Mouse (Mus musculus): ENCODE results near the gene Tlcd2. TPM values are rescaled to one million over a fixed set of nuclear protein-coding genes. Genes with fewer than 3 reads are reported as not detected.

Gene Tlcd2
- polyA plus RNA-seq, 2 experiments, result 7.3 to 11.9 TPM

DNA sequence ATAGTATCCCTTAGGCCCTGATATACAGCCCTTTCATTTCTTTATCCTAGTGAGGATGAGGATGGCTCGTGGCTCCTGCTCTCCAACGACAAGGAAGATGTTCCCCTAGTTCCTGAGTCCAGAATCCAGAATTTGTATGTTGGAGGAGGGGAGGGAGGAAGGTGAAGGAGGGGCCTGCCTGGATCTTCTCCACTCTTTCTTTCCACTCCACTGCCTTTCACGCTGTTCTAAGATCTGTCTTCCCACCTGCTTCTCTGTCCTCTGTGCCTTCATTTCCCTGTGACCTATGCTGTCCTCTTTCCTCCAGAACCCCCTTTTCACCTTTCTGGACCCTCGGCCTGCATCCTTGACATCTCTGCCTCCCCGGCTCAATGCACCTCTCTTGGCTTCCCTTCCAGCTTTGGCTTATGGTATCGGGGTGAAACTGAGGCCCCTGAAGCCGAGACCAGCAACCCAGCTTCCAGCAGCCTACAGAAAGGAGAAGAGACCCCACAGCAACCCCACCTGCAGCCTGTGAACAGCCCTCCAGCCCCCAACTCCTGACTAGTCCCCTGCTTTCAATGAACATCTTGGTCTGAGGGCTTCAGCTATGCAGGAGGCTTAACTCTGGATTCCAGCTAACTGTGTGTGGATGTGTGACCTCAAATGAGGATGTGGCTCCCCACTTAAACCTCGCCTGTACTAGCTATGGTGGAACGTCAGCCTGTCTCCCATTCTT is 50.9 kb downstream of the Tlcd2 start:
- H3K4me1 ChIP-seq (replicated peaks; ENCODE audit: control insufficient read depth in 2 of 2, insufficient read depth in 2 of 2, low read length in 1 of 2), result peaks cover 6 to 7% of the 10 kb centered on the region in 2 experiments; a peak in 1 of 4 replicates
- H3K36me3 ChIP-seq (replicated peaks; ENCODE audit: control insufficient read depth, insufficient read depth, low read depth), result peaks cover 21% of the 10 kb centered on the region
- no peaks in the 10 kb centered on the region for H3K9me3 ChIP-seq (ENCODE audit: control insufficient read depth, low read length)
- no peaks in the 10 kb centered on the region for H3K27me3 ChIP-seq (ENCODE audit: control insufficient read depth, insufficient read depth, low read length)
- WGBS (ENCODE audit: insufficient replicate concordance), result 51% methylated on average over 9 of the region's 9 CpGs
- ATAC-seq (ENCODE audit: insufficient read depth), result no peak
- H3K9ac ChIP-seq (replicated peaks), result no peak overlapping the region
- DNase-seq (ENCODE audit: low read depth in 3 of 3, low spot score in 3 of 3), result no peak
- no peak overlapping the region for H3K27ac ChIP-seq
- no peak for TF ChIP-seq EP300 (IDR thresholded peaks at IDR 0.05; ENCODE audit: low read depth)
- no peak overlapping the region for H3K4me2 ChIP-seq (ENCODE audit: low read depth)
- no peak overlapping the region for H3K4me3 ChIP-seq (ENCODE audit: insufficient read depth in 1 of 2, low read depth in 2 of 2, low read length in 2 of 2)

DNA sequence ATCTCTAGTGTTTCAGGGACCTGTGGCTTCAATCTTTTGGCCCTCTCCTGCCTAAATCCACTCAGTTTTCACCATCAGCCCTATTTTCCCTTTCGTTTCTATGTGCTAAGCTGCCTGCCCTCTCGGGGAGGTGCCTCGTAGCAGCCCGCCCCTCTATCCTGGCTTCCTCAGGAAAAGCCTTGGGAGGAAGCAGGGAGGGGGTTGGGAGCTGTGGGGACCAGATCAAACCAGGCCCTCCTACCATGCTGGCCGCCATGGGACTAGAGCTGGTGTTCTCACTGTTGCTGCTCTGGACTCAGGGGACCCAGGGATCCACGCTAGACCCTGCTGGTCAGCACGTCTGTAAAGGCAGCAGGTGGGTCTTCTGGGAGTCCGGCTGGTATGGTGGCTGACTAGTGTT is 51.8 kb downstream of the Tlcd2 start, which contains the start of gene Scarf1:
Gene Scarf1 (plus strand): TSS at position 205 of the 400 bp plus-strand sequence.
- ATAC-seq (ENCODE audit: insufficient read depth) (no peak), DNase-seq (ENCODE audit: low read depth in 3 of 3, low spot score in 3 of 3) (no peak)
- TF ChIP-seq CTCF (IDR thresholded peaks at IDR 0.05; ENCODE audit: low read depth) (no peak), EP300 (IDR thresholded peaks at IDR 0.05; ENCODE audit: low read depth) (no peak)
- H3K4me1 ChIP-seq (replicated peaks; ENCODE audit: control insufficient read depth in 2 of 2, insufficient read depth in 2 of 2, low read length in 1 of 2), result peaks cover 6 to 7% of the 10 kb centered on the region in 2 experiments; a peak in 1 of 4 replicates
- no peak within 1 kb of the TSS for H3K4me2 ChIP-seq (ENCODE audit: low read depth)
- no peak within 1 kb of the TSS for H3K9ac ChIP-seq (replicated peaks)
- peak within 1 kb of the TSS in 1 of 2 experiments; percentile 8; a peak in 1 of 4 replicates for H3K4me3 ChIP-seq (ENCODE audit: insufficient read depth in 1 of 2, low read depth in 2 of 2, low read length in 2 of 2)
- H3K27me3 ChIP-seq (ENCODE audit: control insufficient read depth, insufficient read depth, low read length), result no peaks in the 10 kb centered on the region
- WGBS (ENCODE audit: insufficient replicate concordance), result 38% methylated on average over 8 of the region's 8 CpGs
- no peak within 1 kb of the TSS for H3K27ac ChIP-seq
- no peaks in the 10 kb centered on the region for H3K9me3 ChIP-seq (ENCODE audit: control insufficient read depth, low read length)
- peaks cover 12% of the 10 kb centered on the region for H3K36me3 ChIP-seq (replicated peaks; ENCODE audit: control insufficient read depth, insufficient read depth, low read depth)

DNA sequence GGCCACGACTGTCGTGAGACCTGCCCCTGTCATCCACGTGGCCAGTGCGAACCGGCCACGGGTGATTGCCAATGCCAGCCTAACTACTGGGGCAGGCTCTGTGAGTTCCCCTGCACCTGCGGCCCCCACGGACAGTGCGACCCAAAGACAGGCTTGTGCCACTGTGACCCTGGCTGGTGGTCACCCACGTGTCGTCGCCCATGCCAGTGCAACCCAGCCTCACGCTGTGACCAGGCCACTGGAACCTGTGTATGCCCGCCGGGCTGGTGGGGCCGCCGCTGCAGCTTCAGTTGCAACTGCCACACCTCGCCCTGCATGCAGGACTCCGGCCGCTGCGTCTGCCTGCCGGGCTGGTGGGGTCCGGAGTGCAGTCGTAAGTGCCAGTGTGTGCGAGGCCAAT is 53.7 kb downstream of the Tlcd2 start:
- DNase-seq (ENCODE audit: low read depth in 3 of 3, low spot score in 3 of 3), result no peak
- Histone ChIP-seq H3K9me3 (ENCODE audit: control insufficient read depth, low read length) (no peaks in the 10 kb centered on the region), H3K4me2 (ENCODE audit: low read depth) (no peak overlapping the region), H3K36me3 (replicated peaks; ENCODE audit: control insufficient read depth, insufficient read depth, low read depth) (no peaks in the 10 kb centered on the region), H3K4me3 (ENCODE audit: insufficient read depth in 1 of 2, low read depth in 2 of 2, low read length in 2 of 2) (no peak overlapping the region), H3K4me1 (replicated peaks; ENCODE audit: control insufficient read depth in 2 of 2, insufficient read depth in 2 of 2, low read length in 1 of 2) (0 out of 4 replicates have a peak, but pooled peaks cover 0 to 2% of the 10 kb centered on the region in 2 experiments), H3K27ac (no peak overlapping the region), H3K9ac (replicated peaks) (no peak overlapping the region), H3K27me3 (ENCODE audit: control insufficient read depth, insufficient read depth, low read length) (no peaks in the 10 kb centered on the region)
- no peak for TF ChIP-seq EP300 (IDR thresholded peaks at IDR 0.05; ENCODE audit: low read depth)
- TF ChIP-seq CTCF (IDR thresholded peaks at IDR 0.05; ENCODE audit: low read depth), result no peak
- 83% methylated on average over 25 of the region's 25 CpGs for WGBS (ENCODE audit: insufficient replicate concordance)
- no peak for ATAC-seq (ENCODE audit: insufficient read depth)

DNA sequence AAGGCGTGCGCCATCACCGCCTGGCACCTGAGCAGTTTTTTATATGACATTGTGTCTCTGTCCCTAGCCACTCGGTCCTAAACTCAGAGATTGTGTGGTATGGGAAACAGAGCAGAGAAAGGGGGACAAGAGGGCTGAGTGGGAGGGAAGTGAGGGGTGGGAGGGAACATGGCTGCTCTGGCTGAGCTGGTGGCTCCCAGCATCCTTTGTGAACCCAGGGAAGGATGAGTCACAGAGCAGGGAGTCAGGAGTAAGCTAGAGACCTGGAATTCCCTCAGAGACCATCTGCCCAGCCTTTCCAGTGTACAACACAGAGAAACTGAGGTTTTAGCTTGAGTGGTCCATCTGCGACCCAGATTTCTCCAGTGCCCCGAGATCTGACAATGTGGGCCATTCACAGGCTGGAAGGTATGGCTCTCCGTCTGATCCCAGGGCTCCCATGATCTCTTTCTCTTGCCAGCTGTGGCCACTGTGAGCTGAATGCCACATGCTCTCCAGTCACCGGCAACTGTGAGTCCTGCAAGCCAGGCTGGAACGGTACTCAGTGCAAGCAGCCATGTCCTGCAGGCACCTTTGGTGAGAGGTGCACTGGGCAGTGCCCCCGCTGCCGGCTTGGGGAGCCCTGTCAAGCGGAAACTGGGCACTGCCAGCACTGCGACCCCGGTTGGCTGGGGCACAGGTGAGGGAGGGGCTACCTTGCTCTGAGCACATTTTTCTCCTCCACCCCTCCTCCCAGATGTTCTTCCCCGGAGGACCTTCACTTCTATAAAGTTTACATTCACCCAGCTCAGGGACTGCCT is 58.5 kb downstream of the Tlcd2 start:
- no peak overlapping the region for H3K4me3 ChIP-seq (ENCODE audit: insufficient read depth in 1 of 2, low read depth in 2 of 2, low read length in 2 of 2)
- TF ChIP-seq EP300 (IDR thresholded peaks at IDR 0.05; ENCODE audit: low read depth) (no peak), CTCF (IDR thresholded peaks at IDR 0.05; ENCODE audit: low read depth) (no peak)
- 72% methylated on average over 15 of the region's 15 CpGs for WGBS (ENCODE audit: insufficient replicate concordance)

More for the DNA sequence above, 58.5 kb downstream of the Tlcd2 start:
- Histone ChIP-seq H3K27ac (no peak overlapping the region), H3K36me3 (replicated peaks; ENCODE audit: control insufficient read depth, insufficient read depth, low read depth) (no peaks in the 10 kb centered on the region), H3K4me2 (ENCODE audit: low read depth) (no peak overlapping the region), H3K9me3 (ENCODE audit: control insufficient read depth, low read length) (no peaks in the 10 kb centered on the region), H3K27me3 (ENCODE audit: control insufficient read depth, insufficient read depth, low read length) (no peaks in the 10 kb centered on the region), H3K9ac (replicated peaks) (no peak overlapping the region), H3K4me1 (replicated peaks; ENCODE audit: control insufficient read depth in 2 of 2, insufficient read depth in 2 of 2, low read length in 1 of 2) (no peaks in the 10 kb centered on the region)
- no peak for ATAC-seq (ENCODE audit: insufficient read depth)
- DNase-seq (ENCODE audit: low read depth in 3 of 3, low spot score in 3 of 3), result no peak

MicroRNAs within 50 kb of the gene (microRNA counts, 519-probe panel; counts per million panel counts)
- 8,150 counts per million, percentile 85 among the panel's probes with 10 or more counts for microRNA mmu-miR-22

Small RNA genes within 50 kb of the gene (microRNA-seq; reads per million reads assigned to microRNA genes)
- 26,375 reads per million, percentile 97 among the genes with 10 or more reads in this experiment for gene Mir22

Other genes starting within 250 kb of the Tlcd2 start
- gene Rpa1, start 113.4 kb upstream of the Tlcd2 start, polyA plus RNA-seq (2012; rRNA removed), result 29.6 and 55.3 TPM in 2 replicates
- gene Rpa1, start 113.4 kb upstream of the Tlcd2 start, polyA plus RNA-seq (2014; fragmentation: Nextera tagmentation; extraction: Ambion mirVana), result 93.2 and 102 TPM in 2 replicates
- gene Smyd4, start 113.3 kb upstream of the Tlcd2 start, polyA plus RNA-seq (2012; rRNA removed), result 1.8 and 2.2 TPM in 2 replicates
- gene Smyd4, start 113.3 kb upstream of the Tlcd2 start, polyA plus RNA-seq (2014; fragmentation: Nextera tagmentation; extraction: Ambion mirVana), result 2.7 and 3.1 TPM in 2 replicates
- gene Serpinf1, start 39.0 kb upstream of the Tlcd2 start, polyA plus RNA-seq (2012; rRNA removed), result 104 and 128 TPM in 2 replicates
- gene Serpinf1, start 39.0 kb upstream of the Tlcd2 start, polyA plus RNA-seq (2014; fragmentation: Nextera tagmentation; extraction: Ambion mirVana), result 145 and 166 TPM in 2 replicates
- 474 and 506 TPM in 2 replicates for gene Serpinf2, start 22.1 kb upstream of the Tlcd2 start, polyA plus RNA-seq (2012; rRNA removed)
- gene Serpinf2, start 22.1 kb upstream of the Tlcd2 start, polyA plus RNA-seq (2014; fragmentation: Nextera tagmentation; extraction: Ambion mirVana), result 304 and 336 TPM in 2 replicates
- gene Wdr81, start 7.0 kb upstream of the Tlcd2 start, polyA plus RNA-seq (2012; rRNA removed), result 15.3 and 16.4 TPM in 2 replicates
- gene Wdr81, start 7.0 kb upstream of the Tlcd2 start, polyA plus RNA-seq (2014; fragmentation: Nextera tagmentation; extraction: Ambion mirVana), result 14.6 and 15.8 TPM in 2 replicates
- gene Prpf8, start 25.1 kb downstream of the Tlcd2 start, polyA plus RNA-seq (2012; rRNA removed), result 34.2 and 38.1 TPM in 2 replicates
- 34.2 and 42.2 TPM in 2 replicates for gene Prpf8, start 25.1 kb downstream of the Tlcd2 start, polyA plus RNA-seq (2014; fragmentation: Nextera tagmentation; extraction: Ambion mirVana)
- 1.6 and 1.7 TPM in 2 replicates for gene Rilp, start 48.4 kb downstream of the Tlcd2 start, polyA plus RNA-seq (2012; rRNA removed)
- 2.0 and 2.4 TPM in 2 replicates for gene Rilp, start 48.4 kb downstream of the Tlcd2 start, polyA plus RNA-seq (2014; fragmentation: Nextera tagmentation; extraction: Ambion mirVana)
- gene Scarf1, start 51.8 kb downstream of the Tlcd2 start, polyA plus RNA-seq (2012; rRNA removed), result 2.4 and 2.6 TPM in 2 replicates
- 1.1 and 2.0 TPM in 2 replicates for gene Scarf1, start 51.8 kb downstream of the Tlcd2 start, polyA plus RNA-seq (2014; fragmentation: Nextera tagmentation; extraction: Ambion mirVana)
- 2.7 and 3.0 TPM in 2 replicates for gene Slc43a2, start 70.0 kb downstream of the Tlcd2 start, polyA plus RNA-seq (2012; rRNA removed)
- gene Slc43a2, start 70.0 kb downstream of the Tlcd2 start, polyA plus RNA-seq (2014; fragmentation: Nextera tagmentation; extraction: Ambion mirVana), result 2.4 and 2.8 TPM in 2 replicates
- gene Pitpna, start 126.4 kb downstream of the Tlcd2 start, polyA plus RNA-seq (2012; rRNA removed), result 18.1 and 25.5 TPM in 2 replicates
- 32.3 and 35.4 TPM in 2 replicates for gene Pitpna, start 126.4 kb downstream of the Tlcd2 start, polyA plus RNA-seq (2014; fragmentation: Nextera tagmentation; extraction: Ambion mirVana)
- 10.8 and 13.0 TPM in 2 replicates for gene Inpp5k, start 169.3 kb downstream of the Tlcd2 start, polyA plus RNA-seq (2012; rRNA removed)
- gene Inpp5k, start 169.3 kb downstream of the Tlcd2 start, polyA plus RNA-seq (2014; fragmentation: Nextera tagmentation; extraction: Ambion mirVana), result 16.3 and 17.0 TPM in 2 replicates
- 12.8 and 14.4 TPM in 2 replicates for gene Myo1c, start 188.8 kb downstream of the Tlcd2 start, polyA plus RNA-seq (2012; rRNA removed)
- 12.6 and 16.3 TPM in 2 replicates for gene Myo1c, start 188.8 kb downstream of the Tlcd2 start, polyA plus RNA-seq (2014; fragmentation: Nextera tagmentation; extraction: Ambion mirVana)
- gene Crk, start 217.5 kb downstream of the Tlcd2 start, polyA plus RNA-seq (2012; rRNA removed), result 15.0 and 20.1 TPM in 2 replicates
- 24.5 and 27.7 TPM in 2 replicates for gene Crk, start 217.5 kb downstream of the Tlcd2 start, polyA plus RNA-seq (2014; fragmentation: Nextera tagmentation; extraction: Ambion mirVana)

Measured in liver, embryonic 14.5 days (tissue).